13 mouse cellular contexts compared by ENCODE assay signal in the genomic region with DNA sequence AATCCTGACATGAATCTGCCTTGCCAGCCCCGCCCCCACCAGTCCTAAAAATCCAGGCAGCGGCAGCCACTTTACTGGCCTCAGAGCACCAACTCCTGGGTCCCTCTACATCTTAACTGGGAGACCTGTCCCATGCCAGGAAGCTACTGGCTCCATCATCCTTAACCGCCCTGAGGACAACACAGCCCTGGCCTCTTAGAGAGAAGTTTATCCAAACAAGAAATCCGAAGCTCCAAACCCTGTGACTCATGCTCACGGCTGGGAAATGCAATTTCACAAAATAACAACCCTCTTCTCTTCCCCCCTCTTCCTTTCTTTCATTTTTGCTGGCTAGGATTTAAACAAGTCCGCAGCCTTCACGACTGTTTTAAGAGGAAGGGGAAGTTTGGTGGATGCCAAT. TPM values are rescaled to one million over a fixed set of nuclear protein-coding genes. Genes with fewer than 3 reads are reported as not detected.
DNase-seq lines count a peak whose midpoint lies in the region; ATAC-seq and TF ChIP-seq lines count a peak whose summit lies in the region.
"Had no signal": no experiment of that assay in that cellular context is flagged by ENCODE, and none has a peak within 500 bp of the region (broad histone marks: within the 10 kb centered on the region; RNA-seq: fewer than 3 reads in every experiment).

No protein-coding gene starts in this region.

- no peak for DNase-seq in heart, embryonic 10.5 days (ENCODE audit: low spot score)
- no peak for DNase-seq in heart, postnatal 4 days
- DNase-seq in lung, postnatal 0 days (ENCODE audit: low spot score) = peak; percentile 67
- no peak for DNase-seq in lung, postnatal 36 days
- DNase-seq in intestine, embryonic 14.5 days (ENCODE audit: low spot score) = no peak
- DNase-seq in embryo, embryonic 10.5 days (ENCODE audit: low spot score) = no peak
- no peak for DNase-seq in T-cell, adult 2 months (ENCODE audit: low spot score)
- DNase-seq: cerebellum, adult 2 months; thymus, adult 18-20 months had no signal

- no peak overlapping the region for H3K9ac ChIP-seq in lung, postnatal 0 days (replicated peaks; ENCODE audit: low read depth)
- no peak overlapping the region for H3K9ac ChIP-seq in intestine, embryonic 14.5 days (ENCODE audit: low read length)
- H3K9ac ChIP-seq in stomach, embryonic 16.5 days (ENCODE audit: low read length) = peak overlapping the region; percentile 28; the same call in 1 of the 2 replicates
- H3K9ac ChIP-seq: liver, embryonic 12.5 days had no signal

- no peaks in the 10 kb centered on the region for H3K27me3 ChIP-seq in heart, embryonic 10.5 days (ENCODE audit: insufficient read depth, poor library complexity, severe bottlenecking)
- no peaks in the 10 kb centered on the region for H3K27me3 ChIP-seq in lung, postnatal 0 days (replicated peaks; ENCODE audit: insufficient read depth, low read length)
- no peaks in the 10 kb centered on the region for H3K27me3 ChIP-seq in intestine, embryonic 14.5 days (replicated peaks; ENCODE audit: control insufficient read depth, insufficient read depth, low read length)
- H3K27me3 ChIP-seq in stomach, embryonic 16.5 days (ENCODE audit: control insufficient read depth, insufficient read depth, low read length) = no peaks in the 10 kb centered on the region

- H3K4me1 ChIP-seq in heart, embryonic 10.5 days = peaks cover 78% of the 10 kb centered on the region
- peaks cover 10% of the 10 kb centered on the region; the same call in 1 of the 2 replicates for H3K4me1 ChIP-seq in lung, postnatal 0 days (ENCODE audit: insufficient read depth, low read depth, low read length)
- H3K4me1 ChIP-seq in intestine, embryonic 14.5 days (replicated peaks; ENCODE audit: control insufficient read depth, insufficient read depth, low read length) = peaks cover 64% of the 10 kb centered on the region
- H3K4me1 ChIP-seq in stomach, embryonic 16.5 days (ENCODE audit: control insufficient read depth, insufficient read depth, low read length) = peaks cover 66% of the 10 kb centered on the region

- H3K4me2 ChIP-seq in lung, postnatal 0 days (replicated peaks; ENCODE audit: low read depth, low read length) = 0 out of 2 replicates have a peak overlapping the region, but pooled peaks have one; percentile 19
- peak overlapping the region; percentile 20; the same call in 1 of the 2 replicates for H3K4me2 ChIP-seq in intestine, embryonic 14.5 days (ENCODE audit: low read length)
- peak overlapping the region; percentile 27; the same call in 1 of the 2 replicates for H3K4me2 ChIP-seq in stomach, embryonic 16.5 days (ENCODE audit: low read depth, low read length)
- H3K4me2 ChIP-seq: liver, embryonic 12.5 days had no signal

- H3K36me3 ChIP-seq in heart, embryonic 10.5 days = peaks cover 14% of the 10 kb centered on the region
- H3K36me3 ChIP-seq in lung, postnatal 0 days (ENCODE audit: insufficient read depth, low read length) = peaks cover 4% of the 10 kb centered on the region; the same call in 1 of the 2 replicates
- peaks cover 6% of the 10 kb centered on the region; the same call in 1 of the 2 replicates for H3K36me3 ChIP-seq in intestine, embryonic 14.5 days (ENCODE audit: control insufficient read depth, insufficient read depth, low read length)
- no peaks in the 10 kb centered on the region for H3K36me3 ChIP-seq in stomach, embryonic 16.5 days (ENCODE audit: control insufficient read depth, insufficient read depth, low read length)

- no peak for TF ChIP-seq CTCF in lung, postnatal 0 days (IDR thresholded peaks at IDR 0.05)

- WGBS in heart, embryonic 10.5 days = 51% methylated on average over 7 of the region's 7 CpGs
- WGBS in lung, postnatal 0 days = 37% methylated on average over 7 of the region's 7 CpGs
- 32% methylated on average over 7 of the region's 7 CpGs for WGBS in intestine, embryonic 14.5 days
- WGBS in stomach, embryonic 16.5 days = 41% methylated on average over 7 of the region's 7 CpGs

- H3K27ac ChIP-seq in heart, embryonic 10.5 days = 0 out of 2 replicates have a peak overlapping the region, but pooled peaks have one; percentile 36
- H3K27ac ChIP-seq in lung, postnatal 0 days (ENCODE audit: low read length) = peak overlapping the region; percentile 75
- peak overlapping the region; percentile 39 for H3K27ac ChIP-seq in intestine, embryonic 14.5 days (ENCODE audit: low read depth)
- H3K27ac ChIP-seq in stomach, embryonic 16.5 days (ENCODE audit: low read length) = peak overlapping the region; percentile 66
- H3K27ac ChIP-seq: liver, embryonic 12.5 days had no signal

- no peak overlapping the region for H3K4me3 ChIP-seq in heart, embryonic 10.5 days
- H3K4me3 ChIP-seq in lung, postnatal 0 days (ENCODE audit: low read depth, low read length) = no peak overlapping the region
- H3K4me3 ChIP-seq in intestine, embryonic 14.5 days (ENCODE audit: low read depth, low read length) = no peak overlapping the region
- H3K4me3 ChIP-seq in stomach, embryonic 16.5 days (replicated peaks; ENCODE audit: low read length) = no peak overlapping the region
- H3K4me3 ChIP-seq: erythroblast, embryonic 14.5 days; liver, embryonic 12.5 days had no signal

- H3K9me3 ChIP-seq in heart, embryonic 10.5 days = no peaks in the 10 kb centered on the region
- H3K9me3 ChIP-seq in lung, postnatal 0 days (ENCODE audit: low read length) = no peaks in the 10 kb centered on the region
- H3K9me3 ChIP-seq in intestine, embryonic 14.5 days (ENCODE audit: control insufficient read depth, low read length) = no peaks in the 10 kb centered on the region
- H3K9me3 ChIP-seq in stomach, embryonic 16.5 days (replicated peaks; ENCODE audit: control insufficient read depth, low read length) = no peaks in the 10 kb centered on the region
- H3K9me3 ChIP-seq: liver, embryonic 12.5 days had no signal

- peak; percentile 65; the same call in 1 of the 2 replicates for ATAC-seq in lung, postnatal 0 days
- ATAC-seq in intestine, embryonic 14.5 days (replicated peaks; ENCODE audit: low FRiP score, low TSS enrichment, low read depth) = no peak
- no peak for ATAC-seq in stomach, embryonic 16.5 days (ENCODE audit: insufficient read depth, low FRiP score)
- ATAC-seq: CD4-positive, CD25-positive, alpha-beta regulatory T cell, adult 4 months; liver, embryonic 12.5 days had no signal

- no peak for TF ChIP-seq EP300 in lung, postnatal 0 days (IDR thresholded peaks at IDR 0.05)

RNA-seq across cellular contexts. Expression of a gene that starts 9.3 kb away (rescaled TPM):
- polyA plus RNA-seq in heart, embryonic 10.5 days (2016; fragmentation: Nextera tagmentation; extraction: Ambion mirVana) = 15.2 and 16.9 TPM in 2 replicates
- total RNA-seq in heart, postnatal 4 days (2021) = 10 to 100 TPM; 48.6 to 52.2 TPM
- polyA plus RNA-seq in lung, postnatal 0 days (2015; fragmentation: Nextera tagmentation; extraction: Ambion mirVana) = 19.3 and 19.5 TPM in 2 replicates
- polyA plus RNA-seq in intestine, embryonic 14.5 days (2014; fragmentation: Nextera tagmentation; extraction: Ambion mirVana) = 32.8 and 33.6 TPM in 2 replicates
- 15.3 and 17.1 TPM in 2 replicates for polyA plus RNA-seq in stomach, embryonic 16.5 days (2015; fragmentation: Nextera tagmentation; extraction: Ambion mirVana)
